Mouse (Mus musculus) limb, embryonic 14.5 days (tissue): ENCODE measurements at regions not wholly inside any gene's neighbourhood (a gene's known extent, or its start where the extent isn't known, plus 50 kb on each side); places are given as distances from the start of the nearest gene placed in this dataset.

Source experiments
- ATAC-seq: fragments of 200-750 bp; cut with Nextera tagmentation; 2 replicates; pipeline ENCODE4 v1.8.0; 2017; ENCODE audit warnings: low read depth, moderate number of reproducible peaks, moderate TSS enrichment; ENCODE audit not compliant: low FRiP score
- DNase-seq: peaks from one replicate; pipeline ENCODE4 v3.0.0-alpha.2; 2015; ENCODE audit warnings: low spot score
- H3K27ac ChIP-seq: fragments of 300-500 bp; sonication (generic); replicated peaks from 2 replicates; pipeline ENCODE4 v1.5.1; 2014; ENCODE audit warnings: low read depth, mild to moderate bottlenecking, low read length, moderate library complexity, mixed read lengths
- H3K27me3 ChIP-seq: fragments of 300-500 bp; sonication (generic); 2 replicates; pipeline ENCODE4 v1.6.1; 2014; ENCODE audit warnings: low read length, mixed read lengths; ENCODE audit not compliant: control insufficient read depth, insufficient read depth
- H3K36me3 ChIP-seq: fragments of 300-500 bp; sonication (generic); 2 replicates; pipeline ENCODE4 v1.6.1; 2014; ENCODE audit warnings: mild to moderate bottlenecking, low read length, moderate library complexity, mixed read lengths; ENCODE audit not compliant: control insufficient read depth, insufficient read depth
- H3K4me1 ChIP-seq: fragments of 300-500 bp; sonication (generic); 2 replicates; pipeline ENCODE4 v1.6.1; 2014; ENCODE audit warnings: antibody characterized with exemption, low read length, mixed read lengths; ENCODE audit not compliant: control insufficient read depth, insufficient read depth
- H3K4me2 ChIP-seq: fragments of 300-500 bp; sonication (generic); replicated peaks from 2 replicates; pipeline ENCODE4 v1.6.1; 2014; ENCODE audit warnings: low read depth, mild to moderate bottlenecking, low read length, moderate library complexity; ENCODE audit not compliant: severe bottlenecking
- H3K4me3 ChIP-seq: fragments of 300-500 bp; sonication (generic); replicated peaks from 2 replicates; pipeline ENCODE4 v1.5.1; 2014; ENCODE audit warnings: low read length
- H3K9ac ChIP-seq: fragments of 300-500 bp; sonication (generic); 2 replicates; pipeline ENCODE4 v1.6.1; 2014; ENCODE audit warnings: mild to moderate bottlenecking, low read depth, low read length, moderate library complexity; ENCODE audit not compliant: severe bottlenecking
- H3K9me3 ChIP-seq: fragments of 300-500 bp; sonication (generic); 2 replicates; pipeline ENCODE4 v1.6.1; 2016; ENCODE audit warnings: low read length; ENCODE audit not compliant: control insufficient read depth
- POLR2A ChIP-seq: fragments of 200-500 bp; IDR thresholded peaks from 2 replicates; pipeline ENCODE4 v1.8.0; 2012; ENCODE audit warnings: inconsistent platforms, mild to moderate bottlenecking, moderate library complexity, borderline replicate concordance; ENCODE audit not compliant: insufficient read depth, insufficient read length; ENCODE audit errors: extremely low read depth
- WGBS: fragments of 180-500 bp; shearing (Covaris S2); extraction: QIAGEN DNeasy Blood & Tissue Kit; methylation state at CpG from one replicate; pipeline ENCODE4 v1.1.7; 2014; 5-methylcytosine and 5-hydroxymethylcytosine counted together

DNA sequence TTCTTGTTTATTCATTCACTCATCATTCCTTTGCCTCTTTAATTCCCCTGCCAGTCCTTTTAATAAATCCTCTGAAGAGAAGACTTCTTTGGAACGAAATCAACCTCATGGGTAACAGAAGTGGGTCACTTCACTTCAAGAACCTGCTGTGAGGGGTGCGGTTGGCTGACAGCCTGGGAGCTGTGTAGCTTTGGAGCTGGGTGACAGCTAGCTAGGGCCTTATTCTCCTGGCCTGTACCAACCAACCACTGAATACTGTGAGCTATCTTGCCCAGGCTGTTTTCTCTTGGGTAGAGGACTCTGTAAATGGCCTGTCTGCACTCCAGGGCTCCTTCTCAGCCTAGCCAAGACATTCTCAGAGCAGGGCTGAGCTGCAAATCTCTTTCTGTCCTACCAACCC is 134.6 kb upstream of the 4930535I16Rik start:
- H3K4me1 ChIP-seq: 0 out of 2 replicates have a peak, but pooled peaks cover 2% of the 10 kb centered on the region
- no peak for TF ChIP-seq POLR2A
- no peak for ATAC-seq
- no peaks in the 10 kb centered on the region for H3K9me3 ChIP-seq
- H3K36me3 ChIP-seq: no peaks in the 10 kb centered on the region
- no peak overlapping the region for H3K4me3 ChIP-seq
- no peak for DNase-seq
- H3K4me2 ChIP-seq: no peak overlapping the region
- no peaks in the 10 kb centered on the region for H3K27me3 ChIP-seq
- no peak overlapping the region for H3K27ac ChIP-seq
- WGBS: 82% methylated on average over 2 of the region's 2 CpGs
- H3K9ac ChIP-seq: no peak overlapping the region

DNA sequence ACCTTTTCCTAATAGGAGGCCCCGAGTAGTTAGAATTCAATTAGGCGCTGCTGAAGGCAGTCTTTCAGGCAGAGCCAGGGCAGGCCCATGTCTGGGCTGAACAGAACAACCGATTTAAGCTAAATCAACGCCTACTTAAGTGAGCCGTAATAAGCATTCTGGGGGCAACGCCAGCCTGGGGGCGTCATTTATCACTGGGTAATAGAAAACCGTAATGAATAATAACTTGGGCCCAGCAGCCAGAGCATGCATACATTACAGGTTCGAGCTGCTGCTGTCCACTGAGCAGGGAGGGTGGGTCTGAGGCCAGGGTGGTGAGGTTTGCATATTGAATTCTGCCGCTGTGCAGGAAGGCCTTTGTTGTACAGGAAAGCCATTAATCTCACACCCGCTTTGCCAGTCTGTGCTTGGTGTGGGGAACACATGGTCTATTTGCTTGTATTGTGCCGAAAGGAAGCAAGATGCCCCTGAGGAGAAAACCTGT is 130.6 kb upstream of the 4930535I16Rik start:
- Histone ChIP-seq H3K4me2 (no peak overlapping the region), H3K9ac (no peak overlapping the region), H3K4me1 (0 out of 2 replicates have a peak, but pooled peaks cover 2% of the 10 kb centered on the region), H3K9me3 (no peaks in the 10 kb centered on the region), H3K27ac (no peak overlapping the region), H3K4me3 (no peak overlapping the region), H3K36me3 (no peaks in the 10 kb centered on the region), H3K27me3 (no peaks in the 10 kb centered on the region)
- DNase-seq (no peak), ATAC-seq (no peak)
- no peak for TF ChIP-seq POLR2A
- WGBS: 11% methylated on average over 12 of the region's 12 CpGs

- ATAC-seq: no peak
- Histone ChIP-seq H3K36me3 (no peaks in the 10 kb centered on the region), H3K27ac (no peak overlapping the region), H3K27me3 (no peaks in the 10 kb centered on the region), H3K9me3 (no peaks in the 10 kb centered on the region), H3K4me2 (no peak overlapping the region), H3K4me1 (0 out of 2 replicates have a peak, but pooled peaks cover 2% of the 10 kb centered on the region), H3K9ac (no peak overlapping the region), H3K4me3 (no peak overlapping the region)
- WGBS: 35% methylated on average over 3 of the region's 3 CpGs
- TF ChIP-seq POLR2A: no peak
- DNase-seq: no peak
Observed at GRCm38 (mm10) chr4:124047898-124048297, 130.1 kb upstream of the 4930535I16Rik start.

- H3K4me2 ChIP-seq: no peak overlapping the region
- no peaks in the 10 kb centered on the region for H3K9me3 ChIP-seq
- no peak overlapping the region for H3K4me3 ChIP-seq
- ATAC-seq (no peak), DNase-seq (no peak)
- TF ChIP-seq POLR2A: no peak
- 57% methylated on average over 12 of the region's 12 CpGs for WGBS
- no peaks in the 10 kb centered on the region; the same call in 1 of the 2 replicates for H3K27me3 ChIP-seq
- H3K27ac ChIP-seq: no peak overlapping the region
- H3K4me1 ChIP-seq: peaks cover 6% of the 10 kb centered on the region; the same call in 1 of the 2 replicates
- H3K36me3 ChIP-seq: no peaks in the 10 kb centered on the region
- H3K9ac ChIP-seq: no peak overlapping the region
Observed at GRCm38 (mm10) chr4:124036483-124036882, 118.7 kb upstream of the 4930535I16Rik start.

- Histone ChIP-seq H3K4me2 (no peak overlapping the region), H3K27me3 (no peaks in the 10 kb centered on the region; the same call in 1 of the 2 replicates), H3K27ac (no peak overlapping the region), H3K4me3 (no peak overlapping the region), H3K36me3 (no peaks in the 10 kb centered on the region), H3K9ac (no peak overlapping the region), H3K9me3 (no peaks in the 10 kb centered on the region), H3K4me1 (peaks cover 6% of the 10 kb centered on the region; the same call in 1 of the 2 replicates)
- ATAC-seq: no peak
- 11% methylated on average over 10 of the region's 10 CpGs for WGBS
- DNase-seq: no peak
- no peak for TF ChIP-seq POLR2A
Observed at GRCm38 (mm10) chr4:124035657-124036061, 117.8 kb upstream of the 4930535I16Rik start.
